Mouse (Mus musculus) heart, postnatal 14 days (tissue): ENCODE results near the gene Prkd3. TPM values are rescaled to one million over a fixed set of nuclear protein-coding genes. Genes with fewer than 3 reads are reported as not detected.

Experiments used
- DNase-seq, 2 experiments: peaks; one replicate each; pipeline ENCODE4 v3.0.0; 2021 to 2022
- intact Hi-C: fragments of 180-260 bp; cut with DNase I; formaldehyde crosslinking; loops from one replicate; pipeline ENCODE4 v1.15.1; 2025
- total RNA-seq, 2 experiments: library from RNA; stranded (reverse); gene quantifications; 2 replicates each; pipeline ENCODE4 v1.2.3; 2021

The Prkd3 gene
- total RNA-seq, 2 experiments from 2014 or later: 22.9 to 23.8 TPM

GRCm38 (mm10) chr17:78942579-78942978, 78.0 kb downstream of the Prkd3 start:
- intact Hi-C loops: no loop called here
- DNase-seq: no peak

GRCm38 (mm10) chr17:78938927-78939326, 81.7 kb downstream of the Prkd3 start:
- intact Hi-C loops: loop anchor here (5.0 kb wide), 1 partner anchor 83 kb away; the partner anchor contains the start of gene Prkd3
- no peak for DNase-seq

- no peak for DNase-seq
- intact Hi-C loops: loop anchor here (5.0 kb wide), 1 partner anchor 85 kb away; the partner anchor contains the start of gene Prkd3
Measured at GRCm38 (mm10) chr17:78937229-78937853, 83.3 kb downstream of the Prkd3 start.

- DNase-seq: peak; percentile 95 to 98
- intact Hi-C loops: loop anchor here (5.0 kb wide), 1 partner anchor 86 kb away; the partner anchor contains the start of gene Prkd3
Measured at GRCm38 (mm10) chr17:78936466-78937228, 84.0 kb downstream of the Prkd3 start, which contains the start of the genes Cebpz and Ndufaf7. TSS of gene Cebpz (minus strand) at chr17:78937066. TSS of gene Ndufaf7 (plus strand) at chr17:78937136.

GRCm38 (mm10) chr17:78935857-78936256, 84.8 kb downstream of the Prkd3 start:
- intact Hi-C loops: loop anchor here (5.0 kb wide), 1 partner anchor 86 kb away; the partner anchor contains the start of gene Prkd3

GRCm38 (mm10) chr17:78917696-78918095, 102.9 kb downstream of the Prkd3 start:
- no peak for DNase-seq
- intact Hi-C loops: loop anchor here (2.0 kb wide), 1 partner anchor 35 kb away; the partner anchor contains the start of gene Eif2ak2

More at GRCm38 (mm10) chr17:78935857-78936256, 84.8 kb downstream of the Prkd3 start:
- no peak for DNase-seq

GRCm38 (mm10) chr17:78916899-78917298, 103.7 kb downstream of the Prkd3 start:
- intact Hi-C loops: loop anchor here (2.0 kb wide), 1 partner anchor 34 kb away; the partner anchor contains the start of gene Eif2ak2
- DNase-seq: no peak

- intact Hi-C loops: loop anchor here (2.0 kb wide), 1 partner anchor 34 kb away; the partner anchor contains the start of gene Eif2ak2
- peak; percentile 81 to 84 for DNase-seq
Measured at GRCm38 (mm10) chr17:78916369-78916813, 104.2 kb downstream of the Prkd3 start, which contains the start of gene Cebpzos. TSS of gene Cebpzos (plus strand) at chr17:78916500.

- DNase-seq: no peak
- intact Hi-C loops: loop anchor here (2.0 kb wide), 1 partner anchor 33 kb away; the partner anchor contains the start of gene Eif2ak2
Measured at GRCm38 (mm10) chr17:78915772-78916171, 104.8 kb downstream of the Prkd3 start.

- no peak for DNase-seq
- intact Hi-C loops: no loop called here
Measured at GRCm38 (mm10) chr17:78913921-78914320, 106.7 kb downstream of the Prkd3 start.

- peak in 1 of 2 experiments; percentile 19 for DNase-seq
- intact Hi-C loops: no loop called here
Measured at GRCm38 (mm10) chr17:78912861-78913281, 107.7 kb downstream of the Prkd3 start.

GRCm38 (mm10) chr17:78909374-78909773, 111.2 kb downstream of the Prkd3 start:
- DNase-seq: no peak
- intact Hi-C loops: no loop called here

- intact Hi-C loops: no loop called here
- no peak for DNase-seq
Measured at GRCm38 (mm10) chr17:78906892-78907291, 113.7 kb downstream of the Prkd3 start, which contains the start of gene Sult6b1. TSS of gene Sult6b1 (minus strand) at chr17:78906992.

- intact Hi-C loops: no loop called here
- no peak for DNase-seq
Measured at GRCm38 (mm10) chr17:78903158-78903557, 117.5 kb downstream of the Prkd3 start.

Other genes starting within 250 kb of the Prkd3 start
- 10 to 100 TPM; 32.5 to 36.3 TPM for gene Heatr5b, start 185.5 kb downstream of the Prkd3 start, total RNA-seq
- gene Gpatch11, start 185.2 kb downstream of the Prkd3 start, total RNA-seq: 10 to 100 TPM; 22.9 to 25.8 TPM
- gene Eif2ak2, start 138.2 kb downstream of the Prkd3 start, total RNA-seq: 10 to 100 TPM in 1 of 2 experiments, 1 to 10 TPM in 1; 8.7 to 10.4 TPM
- gene Sult6b1, start 113.8 kb downstream of the Prkd3 start, total RNA-seq: not detected
- gene Cebpzos, start 104.3 kb downstream of the Prkd3 start, total RNA-seq: 10 to 100 TPM; 46.0 to 47.5 TPM
- 10 to 100 TPM; 18.0 TPM for gene Cebpz, start 83.8 kb downstream of the Prkd3 start, total RNA-seq
- gene Ndufaf7, start 83.7 kb downstream of the Prkd3 start, total RNA-seq: 10 to 100 TPM; 48.4 to 49.2 TPM
- 1 to 10 TPM; 8.9 to 9.3 TPM for gene Qpct, start 31.1 kb upstream of the Prkd3 start, total RNA-seq